ENCODE assay signal across 11 mouse cellular contexts in the genomic region with DNA sequence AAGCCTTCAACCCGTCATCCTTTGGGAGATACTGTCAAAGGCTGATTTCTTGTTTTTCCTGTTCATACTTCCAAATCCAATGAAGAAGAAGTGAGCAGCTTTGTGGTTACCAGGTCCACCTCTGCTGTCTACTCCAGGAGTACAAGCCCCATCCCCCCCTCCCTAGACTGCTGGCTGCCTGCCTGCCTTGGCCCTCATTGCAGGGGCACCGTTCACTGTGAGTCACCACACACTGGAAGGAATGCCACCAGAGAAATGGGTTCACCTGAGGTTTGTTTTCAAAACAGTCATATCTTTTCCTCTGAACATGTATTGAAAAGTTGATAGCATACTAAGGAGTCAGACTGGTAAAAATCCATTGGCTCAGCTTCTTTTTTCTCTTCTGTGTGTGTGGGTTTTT.
A peak's percentile ranks its signal among the peaks of the same experiment; 100 is the strongest.
DNase-seq lines count a peak whose midpoint lies in the region.
"Had no signal": no experiment of that assay in that cellular context is flagged by ENCODE, and none has a peak within 500 bp of the region (broad histone marks: within the 10 kb centered on the region; RNA-seq: fewer than 3 reads in every experiment).

No protein-coding gene starts in this region.

- peak; percentile 31 to 32 for DNase-seq in adrenal gland, postnatal 36 days
- DNase-seq in adrenal gland, postnatal 10 days: no peak
- DNase-seq in lung, postnatal 36 days: peak; percentile 19
- DNase-seq in lung, postnatal 25 days (ENCODE audit: low spot score): no peak
- peak; percentile 9 for DNase-seq in brain, adult 2 months (ENCODE audit: low read depth, low spot score)
- DNase-seq in frontal cortex, postnatal 36 days (ENCODE audit: low spot score in 2 of 2): no peak
- no peak for DNase-seq in gastrocnemius, postnatal 36 days
- DNase-seq: cerebellum, adult 18-20 months; cerebellum, postnatal 10 days; heart, adult 18-20 months; heart, postnatal 14 days had no signal

- intact Hi-C loops in gastrocnemius, postnatal 36 days (cut with DNase I): loop anchor here (10.0 kb wide), 1 partner anchor 1486 kb away; no protein-coding TSS in a partner anchor

Comparison
In these comparisons a context has a peak if more than half of its experiments do, and no peak if none do; other contexts are left out.
1. DNase-seq: peak in adrenal gland, postnatal 36 days (2 of 2), lung, postnatal 36 days (single experiment) and brain, adult 2 months (single experiment); none in adrenal gland, postnatal 10 days (single experiment), lung, postnatal 25 days (single experiment), frontal cortex, postnatal 36 days (0 of 2) and gastrocnemius, postnatal 36 days (0 of 2).